Mouse (Mus musculus) intestine, embryonic 16.5 days (tissue): ENCODE measurements around the gene Glt8d2. TPM values are rescaled to one million over a fixed set of nuclear protein-coding genes. Genes with fewer than 3 reads are reported as not detected.

ENCODE experiments used
- polyA plus RNA-seq: library from polyadenylated mRNA; unstranded; fragments of >200 nt; fragmentation: Nextera tagmentation; extraction: Ambion mirVana; gene quantifications from 2 replicates; pipeline ENCODE4 v1.2.1, GENCODE M21; 2015

Gene Glt8d2
- polyA plus RNA-seq, 1 experiment from 2014 or later = 6.8 TPM

Other genes starting within 250 kb of the Glt8d2 start
- gene Gm1553, start 198.0 kb downstream of the Glt8d2 start, polyA plus RNA-seq = not detected in 2 replicates
- 57.3 and 59.6 TPM in 2 replicates for gene 1190007I07Rik, start 67.4 kb downstream of the Glt8d2 start, polyA plus RNA-seq
- gene Tdg, start 60.8 kb downstream of the Glt8d2 start, polyA plus RNA-seq = 102 TPM in 2 replicates
- gene Hcfc2, start 5.5 kb upstream of the Glt8d2 start, polyA plus RNA-seq = 28.2 and 29.0 TPM in 2 replicates
- gene Nfyb, start 73.5 kb upstream of the Glt8d2 start, polyA plus RNA-seq = 31.4 and 34.7 TPM in 2 replicates
- 107 and 108 TPM in 2 replicates for gene Txnrd1, start 143.3 kb upstream of the Glt8d2 start, polyA plus RNA-seq
- gene Eid3, start 176.0 kb upstream of the Glt8d2 start, polyA plus RNA-seq = 0.20 and 0.23 TPM in 2 replicates